Mouse (Mus musculus) midbrain, embryonic 16.5 days (tissue): Measurements from ENCODE around the gene Gm13119. TPM values are rescaled to one million over a fixed set of nuclear protein-coding genes. Genes with fewer than 3 reads are reported as not detected.

Experiments used
- ATAC-seq: fragments of 200-750 bp; cut with Nextera tagmentation; 2 replicates; pipeline ENCODE4 v1.8.0; 2017; ENCODE audit warnings: moderate TSS enrichment
- H3K27ac ChIP-seq: fragments of 300-500 bp; sonication (generic); 2 replicates; pipeline ENCODE4 v1.5.1; 2014; ENCODE audit warnings: mild to moderate bottlenecking, low read length, mixed read lengths
- H3K27me3 ChIP-seq: fragments of 300-500 bp; sonication (generic); 2 replicates; pipeline ENCODE4 v1.6.1; 2014; ENCODE audit warnings: low read depth, low read length, mixed read lengths; ENCODE audit not compliant: control insufficient read depth, insufficient read depth
- H3K36me3 ChIP-seq: fragments of 300-500 bp; sonication (generic); 2 replicates; pipeline ENCODE4 v1.6.1; 2014; ENCODE audit warnings: mild to moderate bottlenecking, low read length, moderate library complexity, mixed read lengths; ENCODE audit not compliant: control insufficient read depth, insufficient read depth
- H3K4me1 ChIP-seq: fragments of 300-500 bp; sonication (generic); 2 replicates; pipeline ENCODE4 v1.6.1; 2014; ENCODE audit warnings: mild to moderate bottlenecking, low read length, mixed read lengths; ENCODE audit not compliant: control insufficient read depth, insufficient read depth
- H3K4me2 ChIP-seq: fragments of 300-500 bp; sonication (generic); 2 replicates; pipeline ENCODE4 v1.6.1; 2014; ENCODE audit warnings: mild to moderate bottlenecking, low read length, mixed read lengths
- H3K4me3 ChIP-seq: fragments of 300-500 bp; sonication (generic); 2 replicates; pipeline ENCODE4 v1.5.1; 2014; ENCODE audit warnings: low read depth, mild to moderate bottlenecking, low read length, moderate library complexity, mixed read lengths
- H3K9ac ChIP-seq: fragments of 300-500 bp; sonication (generic); 2 replicates; pipeline ENCODE4 v1.6.1; 2014; ENCODE audit warnings: low read depth, low read length, mixed read lengths
- H3K9me3 ChIP-seq: fragments of 300-500 bp; sonication (generic); replicated peaks from 2 replicates; pipeline ENCODE4 v1.6.1; 2014; ENCODE audit warnings: mild to moderate bottlenecking, low read length, mixed read lengths; ENCODE audit not compliant: control insufficient read depth, poor library complexity, severe bottlenecking
- WGBS: fragments of 180-500 bp; shearing (Covaris S2); extraction: QIAGEN DNeasy Blood & Tissue Kit; methylation state at CpG from one replicate; pipeline ENCODE4 v1.1.7; 2014; 5-methylcytosine and 5-hydroxymethylcytosine counted together
- polyA plus RNA-seq: library from polyadenylated mRNA; unstranded; fragments of >200 nt; fragmentation: Nextera tagmentation; extraction: Ambion mirVana; gene quantifications from 2 replicates; pipeline ENCODE4 v1.2.1, GENCODE M21; 2015

Gene Gm13119
- polyA plus RNA-seq, 1 experiment from 2014 or later = not detected

DNA sequence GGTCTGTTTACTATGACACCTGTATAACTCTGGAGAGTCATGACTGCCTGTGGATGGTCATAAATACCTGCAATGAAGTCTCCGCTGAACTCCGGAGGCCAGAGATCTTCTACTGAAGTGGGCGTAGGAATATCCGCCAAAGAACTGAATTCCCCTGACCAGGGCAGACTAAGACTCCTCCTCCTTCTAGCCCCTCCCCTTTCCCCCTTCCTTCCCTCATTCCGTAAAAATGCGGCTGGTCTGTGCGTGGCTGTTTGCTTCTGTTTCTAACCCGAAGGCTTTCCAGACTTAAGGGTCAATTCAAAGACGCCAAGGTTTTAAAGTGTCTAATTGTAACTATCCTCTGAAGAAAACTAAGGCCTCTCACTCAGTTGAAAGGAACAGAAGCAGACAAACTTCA, 50.5 kb downstream of the Gm13119 start, which contains the start of gene Pramef12:
Gene Pramef12 (minus strand): TSS at position 175 of the 400 bp plus-strand sequence.
- no peak for ATAC-seq
- no peak within 1 kb of the TSS for H3K4me3 ChIP-seq
- no peaks in the 10 kb centered on the region for H3K4me1 ChIP-seq
- no peak within 1 kb of the TSS for H3K27ac ChIP-seq
- no peak within 1 kb of the TSS for H3K9ac ChIP-seq
- 88% methylated on average over 9 of the region's 9 CpGs for WGBS
- H3K4me2 ChIP-seq = no peak within 1 kb of the TSS
- H3K36me3 ChIP-seq = no peaks in the 10 kb centered on the region
- H3K27me3 ChIP-seq = no peaks in the 10 kb centered on the region
- H3K9me3 ChIP-seq = peaks cover 27% of the 10 kb centered on the region

Other genes starting within 250 kb of the Gm13119 start
- not detected in 2 replicates for gene Oog3, start 195.3 kb upstream of the Gm13119 start, polyA plus RNA-seq
- not detected in 2 replicates for gene Oog2, start 167.2 kb upstream of the Gm13119 start, polyA plus RNA-seq
- not detected in 2 replicates for gene C87977, start 144.6 kb upstream of the Gm13119 start, polyA plus RNA-seq
- not detected in 2 replicates for gene Pramel5, start 77.5 kb upstream of the Gm13119 start, polyA plus RNA-seq
- not detected in 2 replicates for gene Gm13128, start 27.7 kb upstream of the Gm13119 start, polyA plus RNA-seq
- gene Pramef20, start 20.0 kb downstream of the Gm13119 start, polyA plus RNA-seq = not detected in 2 replicates
- not detected in 2 replicates for gene Pramef12, start 50.5 kb downstream of the Gm13119 start, polyA plus RNA-seq
- gene 1700012P22Rik, start 80.8 kb downstream of the Gm13119 start, polyA plus RNA-seq = 0.38 TPM in 1 of 2 replicates, not detected in the other
- gene Gm9944, start 95.4 kb downstream of the Gm13119 start, polyA plus RNA-seq = not detected in 2 replicates
- not detected in 2 replicates for gene Aadacl3, start 105.8 kb downstream of the Gm13119 start, polyA plus RNA-seq
- gene 9430007A20Rik, start 161.9 kb downstream of the Gm13119 start, polyA plus RNA-seq = not detected in 2 replicates
- not detected in 2 replicates for gene Gm13124, start 207.2 kb downstream of the Gm13119 start, polyA plus RNA-seq